Mouse (Mus musculus) spleen, adult 2 months (tissue): ENCODE measurements around the gene Slc9a3r2.

Experiments used
- CTCF ChIP-seq: fragments of 200-500 bp; IDR thresholded peaks from 2 replicates; pipeline ENCODE4 v1.5.1; 2011; ENCODE audit warnings: mild to moderate bottlenecking, inconsistent platforms; ENCODE audit not compliant: insufficient read depth, insufficient read length, insufficient replicate concordance; ENCODE audit errors: extremely low read depth
- POLR2A ChIP-seq: fragments of 200-500 bp; IDR thresholded peaks from 2 replicates; pipeline ENCODE4 v1.6.1; 2011; ENCODE audit warnings: low read depth, low read length, inconsistent platforms

DNA sequence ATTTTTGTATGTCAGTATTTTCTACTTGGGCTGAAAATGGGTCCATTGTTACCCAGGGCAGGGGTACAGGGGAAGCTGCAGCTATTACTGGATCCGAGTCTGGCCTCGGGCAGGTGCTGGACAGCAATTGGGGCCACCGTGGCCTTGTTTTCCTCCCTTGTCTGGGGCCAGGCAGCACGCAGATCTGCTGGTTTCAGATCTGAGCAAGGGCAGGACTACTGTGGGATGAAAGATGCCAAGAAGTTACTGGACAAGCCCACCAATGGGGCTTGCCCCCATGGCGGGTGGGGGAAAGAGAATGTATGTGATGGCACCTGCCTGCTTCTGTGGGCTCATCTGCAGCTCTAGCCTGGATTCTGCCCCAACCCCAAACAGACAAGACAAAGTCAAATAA lies 54.1 kb downstream of the Slc9a3r2 start:
- no peak for TF ChIP-seq CTCF
- no peak for TF ChIP-seq POLR2A
